Mouse (Mus musculus): ENCODE data around the gene Zdhhc12. TPM values are rescaled to one million over a fixed set of nuclear protein-coding genes. Genes with fewer than 3 reads are reported as not detected.
A peak's percentile ranks its signal among the peaks of the same experiment; 100 is the strongest.

Gene Zdhhc12
- polyA plus RNA-seq, 1 experiment from 2014 or later = 30.0 TPM

GRCm38 (mm10) chr2:30048699-30049388 lies 44.6 kb downstream of the Zdhhc12 start, which contains the start of gene Wdr34:
Gene Wdr34, minus strand, starts transcription at chr2:30048881.
- Histone ChIP-seq H3K27ac (replicated peaks) (peak within 1 kb of the TSS; percentile 96), H3K9ac (peak within 1 kb of the TSS; percentile 72), H3K4me3 (replicated peaks) (peak within 1 kb of the TSS; percentile 79), H3K27me3 (peaks cover 2% of the 10 kb centered on the region; the same call in 1 of the 2 replicates), H3K9me3 (replicated peaks) (no peaks in the 10 kb centered on the region), H3K4me2 (replicated peaks) (peak within 1 kb of the TSS; percentile 58), H3K36me3 (peaks cover 7% of the 10 kb centered on the region; the same call in 1 of the 2 replicates), H3K4me1 (peaks cover 4% of the 10 kb centered on the region; the same call in 1 of the 2 replicates)
- peak; percentile 93 for ATAC-seq (ENCODE audit: insufficient number of reproducible peaks, low FRiP score, low TSS enrichment, low read depth)
- 1% methylated on average over 54 of the region's 54 CpGs for WGBS

GRCm38 (mm10) chr2:30048101-30048501 lies 45.3 kb downstream of the Zdhhc12 start:
- peak overlapping the region; percentile 79 for H3K4me3 ChIP-seq (replicated peaks)
- H3K27ac ChIP-seq (replicated peaks) = peak overlapping the region; percentile 96
- WGBS = 49% methylated on average over 11 of the region's 11 CpGs
- peak overlapping the region; percentile 72 for H3K9ac ChIP-seq
- H3K36me3 ChIP-seq = peaks cover 7% of the 10 kb centered on the region; the same call in 1 of the 2 replicates
- H3K27me3 ChIP-seq = no peaks in the 10 kb centered on the region
- no peak for ATAC-seq (ENCODE audit: insufficient number of reproducible peaks, low FRiP score, low TSS enrichment, low read depth)
- H3K9me3 ChIP-seq (replicated peaks) = no peaks in the 10 kb centered on the region
- peaks cover 4% of the 10 kb centered on the region; the same call in 1 of the 2 replicates for H3K4me1 ChIP-seq
- peak overlapping the region; percentile 58 for H3K4me2 ChIP-seq (replicated peaks)

GRCm38 (mm10) chr2:30047127-30047526 lies 46.3 kb downstream of the Zdhhc12 start:
- Histone ChIP-seq H3K4me3 (replicated peaks) (no peak overlapping the region), H3K9me3 (replicated peaks) (no peaks in the 10 kb centered on the region), H3K27me3 (no peaks in the 10 kb centered on the region), H3K4me2 (replicated peaks) (no peak overlapping the region), H3K9ac (no peak overlapping the region), H3K36me3 (peaks cover 7% of the 10 kb centered on the region; the same call in 1 of the 2 replicates), H3K4me1 (peaks cover 12% of the 10 kb centered on the region), H3K27ac (replicated peaks) (no peak overlapping the region)
- WGBS = 95% methylated on average over 6 of the region's 6 CpGs
- no peak for ATAC-seq (ENCODE audit: insufficient number of reproducible peaks, low FRiP score, low TSS enrichment, low read depth)

GRCm38 (mm10) chr2:30044550-30044949 lies 48.9 kb downstream of the Zdhhc12 start:
- H3K36me3 ChIP-seq = peaks cover 7% of the 10 kb centered on the region; the same call in 1 of the 2 replicates
- WGBS = 93% methylated on average over 5 of the region's 5 CpGs
- no peak overlapping the region for H3K4me3 ChIP-seq (replicated peaks)
- peaks cover 13% of the 10 kb centered on the region for H3K4me1 ChIP-seq
- ATAC-seq (ENCODE audit: insufficient number of reproducible peaks, low FRiP score, low TSS enrichment, low read depth) = no peak
- no peak overlapping the region for H3K27ac ChIP-seq (replicated peaks)
- no peak overlapping the region for H3K4me2 ChIP-seq (replicated peaks)
- no peak overlapping the region for H3K9ac ChIP-seq
- no peaks in the 10 kb centered on the region for H3K9me3 ChIP-seq (replicated peaks)
- H3K27me3 ChIP-seq = no peaks in the 10 kb centered on the region

GRCm38 (mm10) chr2:30042445-30042844 lies 51.0 kb downstream of the Zdhhc12 start:
- H3K4me1 ChIP-seq = peaks cover 9% of the 10 kb centered on the region
- WGBS = 9% methylated on average over 4 of the region's 4 CpGs
- no peak overlapping the region for H3K4me2 ChIP-seq (replicated peaks)
- no peak overlapping the region for H3K4me3 ChIP-seq (replicated peaks)
- H3K27me3 ChIP-seq = no peaks in the 10 kb centered on the region
- no peaks in the 10 kb centered on the region for H3K9me3 ChIP-seq (replicated peaks)
- peaks cover 18% of the 10 kb centered on the region for H3K36me3 ChIP-seq
- 0 out of 2 replicates have a peak overlapping the region, but pooled peaks have one; percentile 11 for H3K27ac ChIP-seq (replicated peaks)
- no peak overlapping the region for H3K9ac ChIP-seq
- no peak for ATAC-seq (ENCODE audit: insufficient number of reproducible peaks, low FRiP score, low TSS enrichment, low read depth)

Other genes with a start within 250 kb of the Zdhhc12 start
- gene Cercam, start 224.5 kb downstream of the Zdhhc12 start, polyA plus RNA-seq (2015; fragmentation: Nextera tagmentation; extraction: Ambion mirVana) = 50.1 and 57.3 TPM in 2 replicates
- 59.8 and 74.3 TPM in 2 replicates for gene Odf2, start 204.4 kb downstream of the Zdhhc12 start, polyA plus RNA-seq (2015; fragmentation: Nextera tagmentation; extraction: Ambion mirVana)
- gene Gle1, start 158.2 kb downstream of the Zdhhc12 start, polyA plus RNA-seq (2015; fragmentation: Nextera tagmentation; extraction: Ambion mirVana) = 59.5 and 63.5 TPM in 2 replicates
- gene Sptan1, start 128.1 kb downstream of the Zdhhc12 start, polyA plus RNA-seq (2015; fragmentation: Nextera tagmentation; extraction: Ambion mirVana) = 85.8 and 99.0 TPM in 2 replicates
- gene Wdr34, start 44.8 kb downstream of the Zdhhc12 start, polyA plus RNA-seq (2015; fragmentation: Nextera tagmentation; extraction: Ambion mirVana) = 45.5 and 46.9 TPM in 2 replicates
- 351 and 370 TPM in 2 replicates for gene Set, start 36.3 kb downstream of the Zdhhc12 start, polyA plus RNA-seq (2015; fragmentation: Nextera tagmentation; extraction: Ambion mirVana)
- 8.2 and 9.5 TPM in 2 replicates for gene Pkn3, start 16.0 kb downstream of the Zdhhc12 start, polyA plus RNA-seq (2015; fragmentation: Nextera tagmentation; extraction: Ambion mirVana)
- 9.3 and 10.1 TPM in 2 replicates for gene Zer1, start 30.9 kb upstream of the Zdhhc12 start, polyA plus RNA-seq (2015; fragmentation: Nextera tagmentation; extraction: Ambion mirVana)
- gene Tbc1d13, start 40.1 kb upstream of the Zdhhc12 start, polyA plus RNA-seq (2015; fragmentation: Nextera tagmentation; extraction: Ambion mirVana) = 6.9 and 9.3 TPM in 2 replicates
- 17.7 and 18.9 TPM in 2 replicates for gene Endog, start 77.8 kb upstream of the Zdhhc12 start, polyA plus RNA-seq (2015; fragmentation: Nextera tagmentation; extraction: Ambion mirVana)
- gene Spout1, start 84.8 kb upstream of the Zdhhc12 start, polyA plus RNA-seq (2015; fragmentation: Nextera tagmentation; extraction: Ambion mirVana) = 75.8 and 77.2 TPM in 2 replicates
- gene Kyat1, start 112.2 kb upstream of the Zdhhc12 start, polyA plus RNA-seq (2015; fragmentation: Nextera tagmentation; extraction: Ambion mirVana) = 14.7 and 15.5 TPM in 2 replicates
- gene Lrrc8a, start 144.1 kb upstream of the Zdhhc12 start, polyA plus RNA-seq (2015; fragmentation: Nextera tagmentation; extraction: Ambion mirVana) = 41.1 and 42.9 TPM in 2 replicates
- gene Gm28035, start 146.9 kb upstream of the Zdhhc12 start, polyA plus RNA-seq (2015; fragmentation: Nextera tagmentation; extraction: Ambion mirVana) = 0.09 and 0.16 TPM in 2 replicates
- gene Phyhd1, start 172.6 kb upstream of the Zdhhc12 start, polyA plus RNA-seq (2015; fragmentation: Nextera tagmentation; extraction: Ambion mirVana) = 5.0 and 6.0 TPM in 2 replicates
- not detected in 2 replicates for gene Gm28038, start 187.4 kb upstream of the Zdhhc12 start, polyA plus RNA-seq (2015; fragmentation: Nextera tagmentation; extraction: Ambion mirVana)
- 31.4 and 31.7 TPM in 2 replicates for gene Dolk, start 192.7 kb upstream of the Zdhhc12 start, polyA plus RNA-seq (2015; fragmentation: Nextera tagmentation; extraction: Ambion mirVana)
- gene Nup188, start 192.7 kb upstream of the Zdhhc12 start, polyA plus RNA-seq (2015; fragmentation: Nextera tagmentation; extraction: Ambion mirVana) = 29.0 and 34.3 TPM in 2 replicates